Mouse (Mus musculus): ENCODE results near the gene Kirrel3.

DNA sequence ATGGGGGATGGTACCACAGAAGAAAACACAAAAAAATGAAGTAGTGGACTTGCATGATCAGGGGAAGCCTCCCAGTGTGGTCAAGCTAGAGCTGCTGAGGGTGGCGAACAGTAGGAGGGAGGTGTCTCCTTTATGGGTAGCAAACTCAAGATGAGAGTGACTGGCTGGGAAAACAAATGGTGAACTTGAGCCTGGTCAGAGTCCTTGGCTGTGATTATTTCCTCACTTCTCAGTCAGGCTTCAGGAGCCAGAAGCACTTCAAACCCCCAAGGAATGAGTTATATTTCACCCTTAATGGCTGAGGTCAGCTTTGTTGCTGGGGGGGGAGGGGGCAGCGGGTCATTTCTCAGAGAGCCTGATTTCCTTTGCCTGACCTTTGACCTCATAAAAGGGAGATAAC, 218.7 kb downstream of the Kirrel3 start:
- TF ChIP-seq GATA1 (IDR thresholded peaks at IDR 0.05; ENCODE audit: low read length) (no peak), TAL1 (IDR thresholded peaks at IDR 0.05; ENCODE audit: low read length) (no peak)
